Mouse (Mus musculus) heart, postnatal 0 days (tissue): Measurements from ENCODE around the gene Commd1.

Experiments
- CTCF ChIP-seq: IDR thresholded peaks from 2 replicates; pipeline ENCODE4 v1.5.1; 2016; ENCODE audit warnings: antibody characterized with exemption, control low read depth, low read depth
- EP300 ChIP-seq: IDR thresholded peaks from 2 replicates; pipeline ENCODE4 v1.6.1; 2016; ENCODE audit warnings: antibody characterized with exemption, low read depth

- TF ChIP-seq CTCF, result no peak
- no peak for TF ChIP-seq EP300
These were observed 50.0 kb downstream of the Commd1 start for GRCm38 (mm10) chr11:22932167-22932566.
